Mouse (Mus musculus) embryonic facial prominence, embryonic 11.5 days (tissue): ENCODE data around the gene Sez6l2. TPM values are rescaled to one million over a fixed set of nuclear protein-coding genes. Genes with fewer than 3 reads are reported as not detected.

ENCODE experiments used
- ATAC-seq: fragments of 200-750 bp; cut with Nextera tagmentation; replicated peaks from 2 replicates; pipeline ENCODE4 v1.8.0; 2017; ENCODE audit warnings: low read depth; ENCODE audit not compliant: insufficient number of reproducible peaks, low FRiP score, low TSS enrichment
- DNase-seq: peaks from one replicate; pipeline ENCODE4 v3.0.0-alpha.2; 2015; ENCODE audit warnings: low spot score
- H3K27ac ChIP-seq: fragments of 300-500 bp; sonication (generic); replicated peaks from 2 replicates; pipeline ENCODE4 v1.5.1; 2014; ENCODE audit warnings: mild to moderate bottlenecking, low read depth, low read length, control low read depth
- H3K27me3 ChIP-seq: fragments of 300-500 bp; sonication (generic); 2 replicates; pipeline ENCODE4 v1.6.1; 2014; ENCODE audit warnings: mild to moderate bottlenecking, low read length, moderate library complexity, mixed read lengths; ENCODE audit not compliant: control insufficient read depth, insufficient read depth
- H3K36me3 ChIP-seq: fragments of 300-500 bp; sonication (generic); replicated peaks from 2 replicates; pipeline ENCODE4 v1.6.1; 2014; ENCODE audit warnings: low read depth, mild to moderate bottlenecking, low read length, moderate library complexity, mixed read lengths; ENCODE audit not compliant: control insufficient read depth, insufficient read depth
- H3K4me1 ChIP-seq: fragments of 300-500 bp; sonication (generic); 2 replicates; pipeline ENCODE4 v1.6.1; 2014; ENCODE audit warnings: low read length, mixed read lengths; ENCODE audit not compliant: control insufficient read depth, insufficient read depth
- H3K4me2 ChIP-seq: fragments of 300-500 bp; sonication (generic); 2 replicates; pipeline ENCODE4 v1.6.1; 2014; ENCODE audit warnings: low read depth, mild to moderate bottlenecking, control low read depth, low read length, moderate library complexity
- H3K4me3 ChIP-seq: fragments of 300-500 bp; sonication (generic); 2 replicates; pipeline ENCODE4 v1.5.1; 2014; ENCODE audit warnings: low read depth, low read length, control low read depth
- H3K9ac ChIP-seq: fragments of 300-500 bp; sonication (generic); replicated peaks from 2 replicates; pipeline ENCODE4 v1.6.1; 2014; ENCODE audit warnings: mild to moderate bottlenecking, control low read depth, low read length
- H3K9me3 ChIP-seq: fragments of 300-500 bp; sonication (generic); replicated peaks from 2 replicates; pipeline ENCODE4 v1.6.1; 2016; ENCODE audit warnings: mild to moderate bottlenecking, low read length, inconsistent platforms, mixed read lengths; ENCODE audit not compliant: control insufficient read depth
- WGBS: fragments of 180-500 bp; shearing (Covaris S2); extraction: QIAGEN DNeasy Blood & Tissue Kit; methylation state at CpG from one replicate; pipeline ENCODE4 v1.1.7; 2014; 5-methylcytosine and 5-hydroxymethylcytosine counted together
- polyA plus RNA-seq: library from polyadenylated mRNA; unstranded; fragments of >200 nt; fragmentation: Nextera tagmentation; extraction: Ambion mirVana; gene quantifications from 2 replicates; pipeline ENCODE4 v1.2.1, GENCODE M21; 2014

Sez6l2 gene
- polyA plus RNA-seq, 1 experiment from 2014 or later, result 1.2 TPM

DNA sequence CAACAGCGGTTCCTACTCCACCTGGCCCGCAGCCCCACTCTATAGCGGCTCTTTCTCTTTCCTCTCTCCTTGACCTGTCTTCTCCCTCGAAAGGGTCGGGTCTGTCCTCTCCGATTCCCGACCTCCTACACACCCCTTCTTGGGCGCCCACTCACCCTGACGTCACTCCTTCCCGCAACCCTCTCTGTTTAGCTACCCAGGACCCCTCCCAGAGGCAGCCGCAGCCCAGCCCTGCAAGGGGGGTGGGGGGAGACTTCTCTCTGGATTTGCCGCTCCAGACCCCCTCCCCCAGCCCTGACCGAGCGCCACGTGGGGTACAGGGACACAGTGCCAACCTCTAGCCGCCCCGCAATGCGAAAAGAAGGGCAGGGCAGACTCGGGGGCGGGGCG is 965 bp upstream of the Sez6l2 start, which contains the start of gene Asphd1:
Asphd1 (minus strand) TSS at position 180 of the 390 bp plus-strand sequence.
- WGBS, result 2% methylated on average over 21 of the region's 21 CpGs
- Histone ChIP-seq H3K4me1 (peaks cover 2% of the 10 kb centered on the region; the same call in 1 of the 2 replicates), H3K9me3 (no peaks in the 10 kb centered on the region), H3K4me2 (peak within 1 kb of the TSS; percentile 88), H3K9ac (0 out of 2 replicates have a peak within 1 kb of the TSS, but pooled peaks have one; percentile 22), H3K36me3 (no peaks in the 10 kb centered on the region), H3K27me3 (peaks cover 13% of the 10 kb centered on the region), H3K4me3 (peak within 1 kb of the TSS; percentile 32), H3K27ac (no peak within 1 kb of the TSS)
- DNase-seq (peak; percentile 6), ATAC-seq (peak; percentile 65)

GRCm38 (mm10) chr7:126950647-126951615 is 568 bp downstream of the Sez6l2 start:
- ATAC-seq, result no peak
- H3K9me3 ChIP-seq, result no peaks in the 10 kb centered on the region
- H3K4me2 ChIP-seq, result peak overlapping the region; percentile 13; the same call in 1 of the 2 replicates
- no peak for DNase-seq
- no peaks in the 10 kb centered on the region for H3K36me3 ChIP-seq
- peak overlapping the region; percentile 9; the same call in 1 of the 2 replicates for H3K4me3 ChIP-seq
- peaks cover 2% of the 10 kb centered on the region; the same call in 1 of the 2 replicates for H3K4me1 ChIP-seq
- H3K27me3 ChIP-seq, result peaks cover 13% of the 10 kb centered on the region
- H3K27ac ChIP-seq, result no peak overlapping the region
- 5% methylated on average over 26 of the region's 26 CpGs for WGBS
- no peak overlapping the region for H3K9ac ChIP-seq

GRCm38 (mm10) chr7:126951741-126952140 is 1.4 kb downstream of the Sez6l2 start:
- Histone ChIP-seq H3K9ac (no peak overlapping the region), H3K27me3 (peaks cover 13% of the 10 kb centered on the region), H3K4me2 (no peak overlapping the region), H3K9me3 (no peaks in the 10 kb centered on the region), H3K36me3 (no peaks in the 10 kb centered on the region), H3K27ac (no peak overlapping the region), H3K4me1 (peaks cover 2% of the 10 kb centered on the region; the same call in 1 of the 2 replicates), H3K4me3 (no peak overlapping the region)
- ATAC-seq, result no peak
- 27% methylated on average over 4 of the region's 4 CpGs for WGBS
- no peak for DNase-seq

DNA sequence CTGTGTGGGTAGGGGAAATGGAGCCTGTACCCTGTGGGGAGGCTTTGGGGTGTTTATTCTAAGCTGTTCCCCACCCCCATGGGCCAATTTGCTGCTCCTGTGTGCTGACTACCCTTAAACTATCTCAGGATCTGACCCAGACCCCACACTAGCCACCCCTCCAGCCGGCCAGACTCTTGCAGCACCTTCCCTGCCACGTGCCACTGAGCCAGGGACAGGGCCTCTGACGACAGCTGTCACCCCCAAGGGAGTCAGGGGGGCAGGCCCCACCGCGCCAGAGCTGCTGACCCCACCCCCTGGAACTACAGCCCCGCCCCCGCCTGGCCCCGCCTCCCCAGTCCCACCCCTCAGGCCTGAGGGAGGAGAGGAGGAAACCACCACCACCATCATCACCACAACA is 2.3 kb downstream of the Sez6l2 start:
- H3K36me3 ChIP-seq, result no peaks in the 10 kb centered on the region
- peaks cover 13% of the 10 kb centered on the region for H3K27me3 ChIP-seq
- 0% methylated on average over 8 of the region's 8 CpGs for WGBS

DNA sequence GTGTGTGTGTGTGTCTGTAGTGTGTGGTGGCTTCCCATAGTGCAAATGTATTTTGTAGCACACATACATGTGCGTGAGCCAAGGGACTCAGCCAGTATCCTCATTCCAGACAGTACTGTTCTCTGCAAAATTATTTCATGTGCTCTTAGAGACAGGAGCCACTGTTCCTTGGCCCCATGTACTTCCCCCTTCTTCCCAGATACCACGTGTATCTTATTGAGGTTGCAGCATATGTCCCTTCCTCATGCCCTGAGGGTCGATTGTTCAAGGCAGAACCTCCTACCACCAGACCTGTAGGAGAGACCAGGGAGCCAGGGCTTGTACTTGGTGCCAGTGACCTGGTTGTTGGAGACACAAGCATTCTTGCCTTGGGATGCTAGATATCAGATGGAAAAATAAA is 4.8 kb downstream of the Sez6l2 start:
- no peak for ATAC-seq
- 62% methylated on average over 3 of the region's 3 CpGs for WGBS
- H3K9me3 ChIP-seq, result no peaks in the 10 kb centered on the region

More for the DNA sequence above, 2.3 kb downstream of the Sez6l2 start:
- H3K9ac ChIP-seq, result no peak overlapping the region
- H3K4me1 ChIP-seq, result peaks cover 2% of the 10 kb centered on the region; the same call in 1 of the 2 replicates
- ATAC-seq (no peak), DNase-seq (no peak)
- H3K4me2 ChIP-seq, result no peak overlapping the region; the same call in 1 of the 2 replicates
- no peak overlapping the region for H3K4me3 ChIP-seq
- H3K27ac ChIP-seq, result no peak overlapping the region
- no peaks in the 10 kb centered on the region for H3K9me3 ChIP-seq

DNA sequence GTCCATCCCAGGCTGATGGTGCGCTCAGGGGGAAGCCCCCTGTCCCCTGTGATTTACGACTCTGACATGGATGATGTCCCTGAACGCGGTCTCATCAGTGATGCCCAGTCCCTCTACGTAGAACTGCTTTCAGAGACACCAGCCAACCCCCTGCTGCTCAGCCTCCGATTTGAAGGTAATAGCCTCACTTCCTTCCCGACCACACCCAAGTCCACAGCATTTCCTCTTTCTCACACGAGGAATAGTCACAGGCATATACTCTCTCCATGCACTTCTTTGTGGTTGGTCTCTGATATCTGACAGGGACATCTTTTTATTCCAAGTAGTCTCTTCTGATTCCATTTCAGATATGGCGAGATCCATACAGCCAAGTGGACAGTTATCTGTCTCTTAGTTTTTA is 9.4 kb downstream of the Sez6l2 start:
- no peak overlapping the region for H3K9ac ChIP-seq
- H3K4me2 ChIP-seq, result no peak overlapping the region
- ATAC-seq (no peak), DNase-seq (no peak)
- no peaks in the 10 kb centered on the region for H3K4me1 ChIP-seq
- no peak overlapping the region for H3K4me3 ChIP-seq
- 64% methylated on average over 9 of the region's 9 CpGs for WGBS
- no peaks in the 10 kb centered on the region for H3K36me3 ChIP-seq
- H3K27ac ChIP-seq, result no peak overlapping the region
- H3K9me3 ChIP-seq, result no peaks in the 10 kb centered on the region
- peaks cover 7% of the 10 kb centered on the region; the same call in 1 of the 2 replicates for H3K27me3 ChIP-seq

More for the DNA sequence above, 4.8 kb downstream of the Sez6l2 start:
- Histone ChIP-seq H3K27ac (no peak overlapping the region), H3K9ac (no peak overlapping the region), H3K4me3 (no peak overlapping the region), H3K4me1 (peaks cover 2% of the 10 kb centered on the region; the same call in 1 of the 2 replicates), H3K4me2 (no peak overlapping the region), H3K27me3 (peaks cover 11% of the 10 kb centered on the region), H3K36me3 (no peaks in the 10 kb centered on the region)
- no peak for DNase-seq

- H3K27me3 ChIP-seq, result peaks cover 7% of the 10 kb centered on the region; the same call in 1 of the 2 replicates
- WGBS, result 90% methylated on average over 5 of the region's 5 CpGs
- no peak overlapping the region for H3K4me2 ChIP-seq
- no peak overlapping the region for H3K27ac ChIP-seq
- no peaks in the 10 kb centered on the region for H3K9me3 ChIP-seq
- H3K36me3 ChIP-seq, result no peaks in the 10 kb centered on the region
- H3K9ac ChIP-seq, result no peak overlapping the region
- no peak for ATAC-seq
- no peak overlapping the region for H3K4me3 ChIP-seq
- DNase-seq, result no peak
- H3K4me1 ChIP-seq, result no peaks in the 10 kb centered on the region
These were observed 10.7 kb downstream of the Sez6l2 start for GRCm38 (mm10) chr7:126961095-126961494.

GRCm38 (mm10) chr7:126961965-126962364 is 11.6 kb downstream of the Sez6l2 start:
- peaks cover 7% of the 10 kb centered on the region; the same call in 1 of the 2 replicates for H3K27me3 ChIP-seq
- H3K9ac ChIP-seq, result no peak overlapping the region
- DNase-seq (no peak), ATAC-seq (no peak)
- WGBS, result 86% methylated on average over 4 of the region's 4 CpGs
- no peak overlapping the region for H3K4me2 ChIP-seq
- no peak overlapping the region for H3K4me3 ChIP-seq
- H3K36me3 ChIP-seq, result no peaks in the 10 kb centered on the region
- H3K9me3 ChIP-seq, result no peaks in the 10 kb centered on the region
- no peaks in the 10 kb centered on the region for H3K4me1 ChIP-seq
- no peak overlapping the region for H3K27ac ChIP-seq
